Mouse (Mus musculus): ENCODE measurements around the gene Epx. TPM values are rescaled to one million over a fixed set of nuclear protein-coding genes. Genes with fewer than 3 reads are reported as not detected.

Epx gene
- total and polyA plus RNA-seq, 3 experiments: 0.03 TPM; not detected in 2

DNA sequence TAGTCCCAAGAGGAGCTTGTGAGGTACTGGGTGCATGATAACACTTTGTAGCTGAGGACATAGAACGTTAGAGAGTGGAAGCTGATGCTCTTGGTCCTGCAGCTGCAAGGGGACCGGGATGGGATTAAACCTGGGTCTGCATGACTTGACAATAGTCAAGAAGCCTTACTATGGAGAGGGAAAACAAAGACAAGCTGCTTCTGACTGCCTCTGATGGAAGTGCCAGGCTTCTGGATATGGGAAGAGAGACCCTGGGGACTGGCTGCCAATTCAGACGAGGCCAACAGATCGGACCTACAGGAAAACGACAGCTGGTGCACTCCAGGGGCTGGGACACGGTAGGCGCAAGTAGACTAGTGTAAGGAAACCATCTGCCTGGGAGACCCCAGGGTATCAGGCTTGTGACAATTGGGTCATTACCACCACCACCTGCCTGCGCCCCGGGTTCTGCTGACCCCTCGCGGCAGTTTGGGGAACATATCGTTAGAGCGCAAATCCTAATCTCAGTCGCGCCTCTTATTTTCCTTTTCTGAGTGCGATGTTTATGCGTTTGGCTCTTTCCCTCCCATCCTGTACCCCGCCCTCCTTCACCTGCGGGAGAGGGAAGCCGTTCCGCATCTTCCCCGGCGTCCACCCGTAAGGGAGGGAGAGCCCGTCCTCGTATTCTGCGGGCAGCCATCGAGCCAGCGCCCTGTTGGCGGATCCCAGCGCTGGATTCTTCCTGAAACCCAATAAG, 58.5 kb downstream of the Epx start:
- H3K9me3 ChIP-seq (replicated peaks; ENCODE audit: insufficient read depth, low read length): no peaks in the 10 kb centered on the region
- no peak overlapping the region for H3K27ac ChIP-seq (ENCODE audit: control insufficient read depth, low read depth, low read length)
- H3K4me1 ChIP-seq (ENCODE audit: control insufficient read depth in 1 of 2, insufficient read depth in 2 of 2, low read length in 2 of 2): no peaks in the 10 kb centered on the region
- DNase-seq (ENCODE audit: low read depth, low spot score): no peak
- no peaks in the 10 kb centered on the region for H3K79me2 ChIP-seq (ENCODE audit: control insufficient read depth, insufficient read depth, low read length, poor library complexity)
- H3K27me3 ChIP-seq (ENCODE audit: control insufficient read depth in 1 of 2, insufficient read depth in 2 of 2, low read length in 2 of 2): peaks cover 0 to 6% of the 10 kb centered on the region in 2 experiments; a peak in 3 of 4 replicates
- H3K4me3 ChIP-seq (ENCODE audit: control insufficient read depth in 1 of 2, insufficient read depth in 1 of 2, low read depth in 2 of 2, low read length in 2 of 2): no peak overlapping the region
- TF ChIP-seq SIN3A (IDR thresholded peaks at IDR 0.05; ENCODE audit: low read length) (no peak), USF1 (IDR thresholded peaks at IDR 0.05; ENCODE audit: low read depth, low read length) (no peak), EP300 (IDR thresholded peaks at IDR 0.05; ENCODE audit: low read depth in 1 of 2, low read length in 2 of 2) (no peak)
- no peaks in the 10 kb centered on the region for H3K36me3 ChIP-seq (ENCODE audit: control insufficient read depth in 1 of 2, insufficient read depth in 2 of 2, low read length in 2 of 2)
- no peak overlapping the region for H3K9ac ChIP-seq (ENCODE audit: control insufficient read depth, low read depth, low read length, poor library complexity, severe bottlenecking)

GRCm38 (mm10) chr11:87814831-87815230, 60.5 kb downstream of the Epx start:
- Histone ChIP-seq H3K79me2 (ENCODE audit: control insufficient read depth, insufficient read depth, low read length, poor library complexity) (no peaks in the 10 kb centered on the region), H3K27me3 (ENCODE audit: control insufficient read depth in 1 of 2, insufficient read depth in 2 of 2, low read length in 2 of 2) (peaks cover 2 to 6% of the 10 kb centered on the region in 2 experiments; a peak in 3 of 4 replicates), H3K4me1 (ENCODE audit: control insufficient read depth in 1 of 2, insufficient read depth in 2 of 2, low read length in 2 of 2) (no peaks in the 10 kb centered on the region), H3K36me3 (ENCODE audit: control insufficient read depth in 1 of 2, insufficient read depth in 2 of 2, low read length in 2 of 2) (no peaks in the 10 kb centered on the region), H3K9me3 (replicated peaks; ENCODE audit: insufficient read depth, low read length) (no peaks in the 10 kb centered on the region), H3K9ac (ENCODE audit: control insufficient read depth, low read depth, low read length, poor library complexity, severe bottlenecking) (no peak overlapping the region), H3K27ac (ENCODE audit: control insufficient read depth, low read depth, low read length) (no peak overlapping the region), H3K4me3 (ENCODE audit: control insufficient read depth in 1 of 2, insufficient read depth in 1 of 2, low read depth in 2 of 2, low read length in 2 of 2) (no peak overlapping the region)
- no peak for DNase-seq (ENCODE audit: low read depth, low spot score)
- TF ChIP-seq UBTF (IDR thresholded peaks at IDR 0.05; ENCODE audit: borderline replicate concordance, insufficient read depth, low read depth, low read length): no peak
- no peak for TF ChIP-seq EP300 (IDR thresholded peaks at IDR 0.05; ENCODE audit: low read depth in 1 of 2, low read length in 2 of 2)

Other genes starting within 250 kb of the Epx start
- gene Rnf43, start 212.8 kb downstream of the Epx start, total RNA-seq (2012; rRNA removed): 12.9 and 17.3 TPM in 2 replicates
- 10 to 100 TPM in 1 of 2 experiments, not detected in 1; 14.6 TPM for gene Rnf43, start 212.8 kb downstream of the Epx start, polyA plus RNA-seq (2012; ENCODE audit: insufficient read depth in 1 of 2, insufficient read length in 2 of 2, low read depth in 1 of 2, low replicate concordance in 2 of 2, missing spikeins in 1 of 2)
- gene Supt4a, start 138.0 kb downstream of the Epx start, total RNA-seq (2012; rRNA removed): 301 and 332 TPM in 2 replicates
- 100 to 1,000 TPM in 1 of 2 experiments, not detected in 1; 223 TPM for gene Supt4a, start 138.0 kb downstream of the Epx start, polyA plus RNA-seq (2012; ENCODE audit: insufficient read depth in 1 of 2, insufficient read length in 2 of 2, low read depth in 1 of 2, low replicate concordance in 2 of 2, missing spikeins in 1 of 2)
- 3.7 and 5.2 TPM in 2 replicates for gene Tspoap1, start 115.0 kb downstream of the Epx start, total RNA-seq (2012; rRNA removed)
- 1 to 10 TPM in 1 of 2 experiments, not detected in 1; 8.6 TPM for gene Tspoap1, start 115.0 kb downstream of the Epx start, polyA plus RNA-seq (2012; ENCODE audit: insufficient read depth in 1 of 2, insufficient read length in 2 of 2, low read depth in 1 of 2, low replicate concordance in 2 of 2, missing spikeins in 1 of 2)
- gene Mpo, start 82.0 kb downstream of the Epx start, total RNA-seq (2012; rRNA removed): not detected in 2 replicates
- gene Mpo, start 82.0 kb downstream of the Epx start, polyA plus RNA-seq (2012; ENCODE audit: insufficient read depth in 1 of 2, insufficient read length in 2 of 2, low read depth in 1 of 2, low replicate concordance in 2 of 2, missing spikeins in 1 of 2): under 1 TPM in 1 of 2 experiments, not detected in 1; 0.13 TPM
- gene Lpo, start 47.2 kb downstream of the Epx start, total RNA-seq (2012; rRNA removed): not detected in 2 replicates
- not detected for gene Lpo, start 47.2 kb downstream of the Epx start, polyA plus RNA-seq (2012; ENCODE audit: insufficient read depth in 1 of 2, insufficient read length in 2 of 2, low read depth in 1 of 2, low replicate concordance in 2 of 2, missing spikeins in 1 of 2)
- gene Mks1, start 22.3 kb downstream of the Epx start, total RNA-seq (2012; rRNA removed): 3.3 and 3.7 TPM in 2 replicates
- 1 to 10 TPM in 1 of 2 experiments, not detected in 1; 6.1 TPM for gene Mks1, start 22.3 kb downstream of the Epx start, polyA plus RNA-seq (2012; ENCODE audit: insufficient read depth in 1 of 2, insufficient read length in 2 of 2, low read depth in 1 of 2, low replicate concordance in 2 of 2, missing spikeins in 1 of 2)
- gene Olfr462, start 16.7 kb upstream of the Epx start, total RNA-seq (2012; rRNA removed): not detected in 2 replicates
- gene Olfr462, start 16.7 kb upstream of the Epx start, polyA plus RNA-seq (2012; ENCODE audit: insufficient read depth in 1 of 2, insufficient read length in 2 of 2, low read depth in 1 of 2, low replicate concordance in 2 of 2, missing spikeins in 1 of 2): not detected
- not detected in 2 replicates for gene Olfr463, start 21.9 kb upstream of the Epx start, total RNA-seq (2012; rRNA removed)
- not detected for gene Olfr463, start 21.9 kb upstream of the Epx start, polyA plus RNA-seq (2012; ENCODE audit: insufficient read depth in 1 of 2, insufficient read length in 2 of 2, low read depth in 1 of 2, low replicate concordance in 2 of 2, missing spikeins in 1 of 2)
- gene Olfr464, start 45.4 kb upstream of the Epx start, total RNA-seq (2012; rRNA removed): not detected in 2 replicates
- gene Olfr464, start 45.4 kb upstream of the Epx start, polyA plus RNA-seq (2012; ENCODE audit: insufficient read depth in 1 of 2, insufficient read length in 2 of 2, low read depth in 1 of 2, low replicate concordance in 2 of 2, missing spikeins in 1 of 2): not detected
- gene Dynll2, start 112.0 kb upstream of the Epx start, total RNA-seq (2012; rRNA removed): 30.7 and 38.6 TPM in 2 replicates
- 100 to 1,000 TPM in 1 of 2 experiments, 10 to 100 TPM in 1; 75.8 to 124 TPM for gene Dynll2, start 112.0 kb upstream of the Epx start, polyA plus RNA-seq (2012; ENCODE audit: insufficient read depth in 1 of 2, insufficient read length in 2 of 2, low read depth in 1 of 2, low replicate concordance in 2 of 2, missing spikeins in 1 of 2)
- 586 and 596 TPM in 2 replicates for gene Srsf1, start 171.8 kb upstream of the Epx start, total RNA-seq (2012; rRNA removed)
- gene Srsf1, start 171.8 kb upstream of the Epx start, polyA plus RNA-seq (2012; ENCODE audit: insufficient read depth in 1 of 2, insufficient read length in 2 of 2, low read depth in 1 of 2, low replicate concordance in 2 of 2, missing spikeins in 1 of 2): 100 to 1,000 TPM; 421 to 431 TPM
- 8.0 and 9.5 TPM in 2 replicates for gene Vezf1, start 192.7 kb upstream of the Epx start, total RNA-seq (2012; rRNA removed)
- 10 to 100 TPM in 1 of 2 experiments, not detected in 1; 20.8 TPM for gene Vezf1, start 192.7 kb upstream of the Epx start, polyA plus RNA-seq (2012; ENCODE audit: insufficient read depth in 1 of 2, insufficient read length in 2 of 2, low read depth in 1 of 2, low replicate concordance in 2 of 2, missing spikeins in 1 of 2)
- gene Cuedc1, start 222.5 kb upstream of the Epx start, total RNA-seq (2012; rRNA removed): 1.0 and 1.1 TPM in 2 replicates
- gene Cuedc1, start 222.5 kb upstream of the Epx start, polyA plus RNA-seq (2012; ENCODE audit: insufficient read depth in 1 of 2, insufficient read length in 2 of 2, low read depth in 1 of 2, low replicate concordance in 2 of 2, missing spikeins in 1 of 2): 1 to 10 TPM in 1 of 2 experiments, not detected in 1; 4.8 TPM

All from MEL (cell line).